Mouse (Mus musculus): Measurements from ENCODE around the gene Ggnbp2. TPM values are rescaled to one million over a fixed set of nuclear protein-coding genes. Genes with fewer than 3 reads are reported as not detected.

The Ggnbp2 gene
- total RNA-seq, 2 experiments from 2014 or later, result 75.9 to 93.3 TPM

- intact Hi-C loops (cut with DNase I), result no loop called here
- peak; percentile 85 to 88 for DNase-seq (ENCODE audit: low spot score in 2 of 2)
These were observed 41.9 kb downstream of the Ggnbp2 start, which contains the start of gene Dhrs11 for GRCm38 (mm10) chr11:84828516-84829399. Dhrs11 (minus strand) TSS chr11:84828994.

- intact Hi-C loops (cut with DNase I), result no loop called here
These were observed 42.6 kb downstream of the Ggnbp2 start for GRCm38 (mm10) chr11:84827901-84828503.

GRCm38 (mm10) chr11:84827492-84827891, 43.1 kb downstream of the Ggnbp2 start:
- intact Hi-C loops (cut with DNase I), result no loop called here
- no peak for DNase-seq (ENCODE audit: low spot score in 2 of 2)

More at GRCm38 (mm10) chr11:84827901-84828503, 42.6 kb downstream of the Ggnbp2 start:
- no peak for DNase-seq (ENCODE audit: low spot score in 2 of 2)

- DNase-seq (ENCODE audit: low spot score in 2 of 2), result peak; percentile 47 to 50
- intact Hi-C loops (cut with DNase I), result no loop called here
These were observed 44.4 kb downstream of the Ggnbp2 start for GRCm38 (mm10) chr11:84826185-84826584.

GRCm38 (mm10) chr11:84825261-84825807, 45.3 kb downstream of the Ggnbp2 start:
- DNase-seq (ENCODE audit: low spot score in 2 of 2), result no peak
- intact Hi-C loops (cut with DNase I), result no loop called here

- no peak for DNase-seq (ENCODE audit: low spot score in 2 of 2)
- intact Hi-C loops (cut with DNase I), result no loop called here
These were observed 47.1 kb downstream of the Ggnbp2 start for GRCm38 (mm10) chr11:84823484-84823897.

- no peak for DNase-seq (ENCODE audit: low spot score in 2 of 2)
- intact Hi-C loops (cut with DNase I), result no loop called here
These were observed 48.1 kb downstream of the Ggnbp2 start for GRCm38 (mm10) chr11:84822487-84822886.

GRCm38 (mm10) chr11:84821131-84821770, 49.4 kb downstream of the Ggnbp2 start:
- DNase-seq (ENCODE audit: low spot score in 2 of 2), result no peak
- intact Hi-C loops (cut with DNase I), result no loop called here

- peak; percentile 91 to 92 for DNase-seq (ENCODE audit: low spot score in 2 of 2)
- intact Hi-C loops (cut with DNase I), result no loop called here
These were observed 51.5 kb downstream of the Ggnbp2 start, which contains the start of gene Mrm1 for GRCm38 (mm10) chr11:84818961-84819692. Mrm1 (minus strand) TSS chr11:84819515.

- intact Hi-C loops (cut with DNase I), result no loop called here
These were observed 52.3 kb downstream of the Ggnbp2 start for GRCm38 (mm10) chr11:84818085-84818960.

GRCm38 (mm10) chr11:84817362-84817761, 53.3 kb downstream of the Ggnbp2 start:
- intact Hi-C loops (cut with DNase I), result no loop called here
- DNase-seq (ENCODE audit: low spot score in 2 of 2), result no peak

More at GRCm38 (mm10) chr11:84818085-84818960, 52.3 kb downstream of the Ggnbp2 start:
- DNase-seq (ENCODE audit: low spot score in 2 of 2), result peak; percentile 72 to 79

- intact Hi-C loops (cut with DNase I), result loop anchor here (5.0 kb wide), 1 partner anchor 547 kb away; no protein-coding TSS in a partner anchor
- peak; percentile 60 to 70 for DNase-seq (ENCODE audit: low spot score in 2 of 2)
These were observed 56.7 kb downstream of the Ggnbp2 start for GRCm38 (mm10) chr11:84813724-84814510.

- intact Hi-C loops (cut with DNase I), result no loop called here
- DNase-seq (ENCODE audit: low spot score in 2 of 2), result no peak
These were observed 66.2 kb downstream of the Ggnbp2 start for GRCm38 (mm10) chr11:84804373-84804772.

GRCm38 (mm10) chr11:84797627-84798353, 72.8 kb downstream of the Ggnbp2 start:
- intact Hi-C loops (cut with DNase I), result loop anchor here (5.0 to 10.0 kb wide), 3 partner anchors 283 to 535 kb away; partner anchors contain the start of gene Aatf
- DNase-seq (ENCODE audit: low spot score in 2 of 2), result peak; percentile 51 to 57

GRCm38 (mm10) chr11:84797026-84797425, 73.6 kb downstream of the Ggnbp2 start:
- intact Hi-C loops (cut with DNase I), result loop anchor here (5.0 to 10.0 kb wide), 3 partner anchors 282 to 535 kb away; partner anchors contain the start of gene Aatf

GRCm38 (mm10) chr11:84794496-84795113, 76.0 kb downstream of the Ggnbp2 start:
- peak; percentile 73 to 81 for DNase-seq (ENCODE audit: low spot score in 2 of 2)
- intact Hi-C loops (cut with DNase I), result loop anchor here (1.0 to 10.0 kb wide), 5 partner anchors 70 to 532 kb away; partner anchors contain the start of gene Aatf

More at GRCm38 (mm10) chr11:84797026-84797425, 73.6 kb downstream of the Ggnbp2 start:
- DNase-seq (ENCODE audit: low spot score in 2 of 2), result no peak

Measured in left cerebral cortex, postnatal 36 days (tissue).